Mouse (Mus musculus) embryonic stem cell, embryonic (primary cell): Measurements from ENCODE around the gene Tmprss9.

Source experiments
- CTCF ChIA-PET, 4 experiments: fragments of 300-600 bp in 2 of 4; fragments of 350-600 bp in 2 of 4; sonication (Branson Sonifier 250); formaldehyde crosslinking; loops; one replicate each; lab custom pipeline; 2022; ENCODE audit warnings: inconsistent platforms in 2 of 4; lab: Charles Lee
- POLR2A ChIA-PET, 4 experiments: fragments of 300-600 bp in 2 of 4; fragments of 350-600 bp in 2 of 4; sonication (Branson Sonifier 250); formaldehyde crosslinking; loops; one replicate each; lab custom pipeline; 2022; ENCODE audit warnings: antibody characterized with exemption in 4 of 4, inconsistent platforms in 1 of 4; lab: Charles Lee

The Tmprss9 gene

GRCm38 (mm10) chr10:80939671-80940070 is 68.0 kb downstream of the Tmprss9 start:
- CTCF ChIA-PET: interaction anchor here (0.6 to 2.6 kb wide), 16 partner anchors 8 to 59 kb away, joined by 3 to 22 read pairs (median 5); partner anchors contain the start of genes Gadd45b (in 2 of the 4) and Timm13 (in 1 of the 4)
- POLR2A ChIA-PET: interaction anchor here (0.7 to 26.8 kb wide), 51 partner anchors 9 to 540 kb away, joined by 3 to 1108 read pairs (median 4); partner anchors contain the start of genes Gadd45b (in 4 of the 4), Ap3d1 (in 2 of the 4), Lmnb2 (in 2 of the 4) and Map2k2 (in 2 of the 4)

- CTCF ChIA-PET: interaction anchor here (0.5 to 2.6 kb wide), 19 partner anchors 9 to 352 kb away, joined by 3 to 22 read pairs (median 4); partner anchors contain the start of genes Gadd45b (in 2 of the 4), Sgta (in 1 of the 4) and Timm13 (in 1 of the 4)
- POLR2A ChIA-PET: interaction anchor here (0.6 to 26.8 kb wide), 69 partner anchors 8 to 541 kb away, joined by 3 to 1108 read pairs (median 4); partner anchors contain the start of genes Gadd45b (in 4 of the 4), Map2k2 (in 3 of the 4), Ap3d1 (in 2 of the 4) and Lmnb2 (in 2 of the 4)
Measured at GRCm38 (mm10) chr10:80940320-80940987, 68.8 kb downstream of the Tmprss9 start.

- CTCF ChIA-PET: interaction anchor here (0.6 to 2.6 kb wide), 15 partner anchors 9 to 141 kb away, joined by 3 to 22 read pairs (median 4); partner anchors contain the start of genes Gadd45b (in 2 of the 4) and Sgta (in 1 of the 4)
- POLR2A ChIA-PET: interaction anchor here (0.6 to 26.8 kb wide), 46 partner anchors 9 to 524 kb away, joined by 3 to 1108 read pairs (median 5); partner anchors contain the start of genes Gadd45b (in 4 of the 4), Map2k2 (in 2 of the 4), Csnk1g2 (in 1 of the 4) and Lmnb2 (in 1 of the 4)
Measured at GRCm38 (mm10) chr10:80940988-80941347, 69.3 kb downstream of the Tmprss9 start.

- POLR2A ChIA-PET: interaction anchor here in 3 of 4 experiments (0.6 to 26.8 kb wide), 21 partner anchors 11 to 543 kb away, joined by 3 to 1108 read pairs (median 4); partner anchors contain the start of genes Gadd45b (in 3 of the 3), Lmnb2 (in 1 of the 3) and Mbd3 (in 1 of the 3)
- CTCF ChIA-PET: interaction anchor here (0.7 to 2.0 kb wide), 15 partner anchors 9 to 94 kb away, joined by 3 to 17 read pairs (median 4); partner anchors contain the start of gene Gadd45b (in 3 of the 4)
Measured at GRCm38 (mm10) chr10:80942919-80943318, 71.3 kb downstream of the Tmprss9 start.

GRCm38 (mm10) chr10:80943701-80944100 is 72.1 kb downstream of the Tmprss9 start:
- POLR2A ChIA-PET: interaction anchor here in 3 of 4 experiments (0.7 to 26.8 kb wide), 24 partner anchors 12 to 544 kb away, joined by 3 to 1108 read pairs (median 4); partner anchors contain the start of genes Gadd45b (in 3 of the 3), Lmnb2 (in 1 of the 3) and Mbd3 (in 1 of the 3)
- CTCF ChIA-PET: interaction anchor here (0.9 to 2.0 kb wide), 14 partner anchors 10 to 93 kb away, joined by 3 to 17 read pairs (median 4); partner anchors contain the start of gene Gadd45b (in 3 of the 4)

GRCm38 (mm10) chr10:80944231-80944630 is 72.6 kb downstream of the Tmprss9 start:
- ChIA-PET POLR2A (interaction anchor here in 3 of 4 experiments (0.7 to 26.8 kb wide), 9 partner anchors 13 to 247 kb away, joined by 3 to 1108 read pairs (median 36); partner anchors contain the start of genes Gadd45b (in 3 of the 3) and Lmnb2 (in 1 of the 3)), CTCF (interaction anchor here in 3 of 4 experiments (0.6 to 2.0 kb wide), 8 partner anchors 12 to 93 kb away, joined by 3 to 17 read pairs (median 6); partner anchors contain the start of gene Gadd45b (in 1 of the 3))

- CTCF ChIA-PET: interaction anchor here (0.6 to 5.0 kb wide), 57 partner anchors 9 to 606 kb away, joined by 3 to 49 read pairs (median 4); partner anchors contain the start of genes Gadd45b (in 3 of the 4), Cactin (in 1 of the 4), Gng7 (in 1 of the 4) and Lmnb2 (in 1 of the 4)
- POLR2A ChIA-PET: interaction anchor here (0.7 to 23.1 kb wide), 25 partner anchors 9 to 270 kb away, joined by 3 to 1108 read pairs (median 4); partner anchors contain the start of genes Gadd45b (in 4 of the 4), Lmnb2 (in 1 of the 4), Slc39a3 (in 1 of the 4) and Thop1 (in 1 of the 4)
Measured at GRCm38 (mm10) chr10:80946684-80947437, 75.2 kb downstream of the Tmprss9 start.

GRCm38 (mm10) chr10:80947802-80948201 is 76.2 kb downstream of the Tmprss9 start:
- ChIA-PET POLR2A (interaction anchor here in 3 of 4 experiments (1.1 to 23.1 kb wide), 9 partner anchors 13 to 70 kb away, joined by 3 to 1108 read pairs (median 40); partner anchors contain the start of genes Gadd45b (in 3 of the 3) and Lmnb2 (in 1 of the 3)), CTCF (interaction anchor here (1.2 to 5.0 kb wide), 12 partner anchors 8 to 47 kb away, joined by 3 to 49 read pairs (median 8); partner anchors contain the start of gene Gadd45b (in 1 of the 4))

- ChIA-PET POLR2A (interaction anchor here in 3 of 4 experiments (0.6 to 23.1 kb wide), 19 partner anchors 8 to 416 kb away, joined by 3 to 1108 read pairs (median 5); partner anchors contain the start of genes Gadd45b (in 3 of the 3) and Lmnb2 (in 2 of the 3)), CTCF (interaction anchor here in 3 of 4 experiments (0.6 to 5.0 kb wide), 6 partner anchors 9 to 201 kb away, joined by 3 to 49 read pairs (median 5); partner anchors contain the start of gene Gadd45b (in 1 of the 3))
Measured at GRCm38 (mm10) chr10:80948570-80948969, 76.9 kb downstream of the Tmprss9 start.

GRCm38 (mm10) chr10:80949081-80949480 is 77.4 kb downstream of the Tmprss9 start:
- ChIA-PET POLR2A (interaction anchor here in 3 of 4 experiments (0.7 to 23.1 kb wide), 20 partner anchors 9 to 327 kb away, joined by 3 to 1108 read pairs (median 5); partner anchors contain the start of genes Gadd45b (in 3 of the 3) and Lmnb2 (in 2 of the 3)), CTCF (interaction anchor here in 3 of 4 experiments (0.6 to 5.0 kb wide), 8 partner anchors 9 to 201 kb away, joined by 3 to 49 read pairs (median 4); partner anchors contain the start of gene Gadd45b (in 1 of the 3))
